Mouse (Mus musculus): ENCODE results near the gene Tmbim6.

Gene Tmbim6

GRCm38 (mm10) chr15:99392486-99393385 is at the start of gene Tmbim6:
TSS of gene Tmbim6 (plus strand) at chr15:99392882.
- peak; percentile 98 for DNase-seq

- DNase-seq: peak; percentile 32
Measured at GRCm38 (mm10) chr15:99343414-99344147, 49.1 kb upstream of the Tmbim6 start.

- no peak for DNase-seq
Measured at GRCm38 (mm10) chr15:99344148-99344870, 48.4 kb upstream of the Tmbim6 start.

GRCm38 (mm10) chr15:99344961-99345360 is 47.7 kb upstream of the Tmbim6 start:
- no peak for DNase-seq

- no peak for DNase-seq
Measured at GRCm38 (mm10) chr15:99351610-99352009, 41.1 kb upstream of the Tmbim6 start.

GRCm38 (mm10) chr15:99352306-99352705 is 40.4 kb upstream of the Tmbim6 start:
- no peak for DNase-seq

- no peak for DNase-seq
Measured at GRCm38 (mm10) chr15:99355660-99356059, 37.0 kb upstream of the Tmbim6 start.

GRCm38 (mm10) chr15:99356462-99356861 is 36.2 kb upstream of the Tmbim6 start:
- DNase-seq: no peak

- DNase-seq: no peak
Measured at GRCm38 (mm10) chr15:99358952-99359351, 33.7 kb upstream of the Tmbim6 start.

- DNase-seq: no peak
Measured at GRCm38 (mm10) chr15:99364022-99364530, 28.6 kb upstream of the Tmbim6 start.

GRCm38 (mm10) chr15:99364921-99365320 is 27.8 kb upstream of the Tmbim6 start:
- no peak for DNase-seq

GRCm38 (mm10) chr15:99368583-99369266 is 24.0 kb upstream of the Tmbim6 start:
- no peak for DNase-seq

- DNase-seq: no peak
Measured at GRCm38 (mm10) chr15:99369391-99370171, 23.1 kb upstream of the Tmbim6 start.

- peak; percentile 98 for DNase-seq
Measured at GRCm38 (mm10) chr15:99370259-99370691, 22.4 kb upstream of the Tmbim6 start, which contains the start of gene Fmnl3. TSS of gene Fmnl3 (minus strand) at chr15:99370482.

GRCm38 (mm10) chr15:99371526-99372340 is 20.9 kb upstream of the Tmbim6 start:
- DNase-seq: no peak

GRCm38 (mm10) chr15:99372761-99373160 is 19.9 kb upstream of the Tmbim6 start:
- no peak for DNase-seq

- no peak for DNase-seq
Measured at GRCm38 (mm10) chr15:99375036-99375435, 17.6 kb upstream of the Tmbim6 start.

GRCm38 (mm10) chr15:99375581-99375980 is 17.1 kb upstream of the Tmbim6 start:
- no peak for DNase-seq

- DNase-seq: no peak
Measured at GRCm38 (mm10) chr15:99376240-99376639, 16.4 kb upstream of the Tmbim6 start.

GRCm38 (mm10) chr15:99382893-99383292 is 9.8 kb upstream of the Tmbim6 start:
- DNase-seq: no peak
